Mouse (Mus musculus) monocyte, adult 5-6 weeks (primary cell): ENCODE measurements around the gene Tex264. TPM values are rescaled to one million over a fixed set of nuclear protein-coding genes. Genes with fewer than 3 reads are reported as not detected.

Source experiments
- ATAC-seq: fragments of 153-309, 156-312 bp; replicated peaks from 2 replicates; pipeline ENCODE4 v1.8.0; 2017; ENCODE audit warnings: mild to moderate bottlenecking; ENCODE audit not compliant: low TSS enrichment, insufficient number of reproducible peaks, severe bottlenecking, poor library complexity, low FRiP score
- total RNA-seq: library from RNA; stranded (forward); fragments of 200-1000, 200-491, 200-594 nt; gene quantifications from 3 replicates; pipeline ENCODE4 v1.2.3, GENCODE M21; 2017

Tex264 gene
- total RNA-seq = 17.0 to 22.9 TPM (median 19.3 TPM) in 3 replicates

DNA sequence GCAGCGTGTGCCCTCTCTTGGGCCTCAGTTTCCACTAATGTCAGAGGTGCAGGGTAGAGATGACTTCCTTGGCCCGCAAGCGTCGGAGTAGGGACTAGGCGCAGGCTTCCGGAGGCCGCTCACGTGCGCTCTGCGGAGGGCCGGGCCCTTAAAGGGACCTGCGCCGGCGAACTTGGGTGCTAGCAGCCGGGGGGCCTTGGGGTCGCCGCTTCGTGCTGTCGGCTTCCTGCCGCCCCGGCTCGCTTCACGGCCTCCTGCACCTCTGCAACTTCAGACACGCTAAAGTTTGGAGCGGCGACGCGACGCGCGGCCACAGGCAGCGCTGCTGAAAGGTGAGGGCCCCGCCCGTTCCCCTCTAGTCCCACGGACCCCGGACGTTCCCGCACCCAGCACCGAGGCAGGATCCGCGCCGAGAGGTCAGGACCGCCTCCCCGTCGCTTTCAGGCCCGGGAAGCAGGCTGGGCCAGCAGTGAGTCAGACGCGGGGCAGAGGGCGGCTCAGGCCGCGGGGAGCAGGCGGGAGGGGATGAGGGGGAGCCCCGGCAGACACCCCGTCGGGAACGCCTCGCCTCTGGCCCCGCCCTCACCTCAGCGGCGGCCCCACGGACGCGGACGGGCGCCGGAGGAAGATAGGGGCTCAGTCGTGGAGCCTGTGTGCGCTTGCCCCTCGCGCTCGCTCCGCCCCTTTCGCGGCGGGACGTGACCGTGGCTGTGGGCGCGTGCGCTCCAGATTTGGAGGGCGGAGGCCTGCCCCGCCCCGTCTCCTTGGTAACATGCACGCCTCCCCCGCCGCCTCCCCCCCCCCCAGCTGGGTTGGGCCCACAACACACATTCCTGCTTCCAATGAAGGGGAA, at the start of gene Tex264:
Gene Tex264 (minus strand): TSS at position 679 of the 853 bp plus-strand sequence.
- peak; percentile 59 for ATAC-seq

- ATAC-seq = no peak
Measured at GRCm38 (mm10) chr9:106733690-106734089, 48.0 kb upstream of the Tex264 start.

- ATAC-seq = no peak
Measured at GRCm38 (mm10) chr9:106729416-106729815, 43.7 kb upstream of the Tex264 start.

DNA sequence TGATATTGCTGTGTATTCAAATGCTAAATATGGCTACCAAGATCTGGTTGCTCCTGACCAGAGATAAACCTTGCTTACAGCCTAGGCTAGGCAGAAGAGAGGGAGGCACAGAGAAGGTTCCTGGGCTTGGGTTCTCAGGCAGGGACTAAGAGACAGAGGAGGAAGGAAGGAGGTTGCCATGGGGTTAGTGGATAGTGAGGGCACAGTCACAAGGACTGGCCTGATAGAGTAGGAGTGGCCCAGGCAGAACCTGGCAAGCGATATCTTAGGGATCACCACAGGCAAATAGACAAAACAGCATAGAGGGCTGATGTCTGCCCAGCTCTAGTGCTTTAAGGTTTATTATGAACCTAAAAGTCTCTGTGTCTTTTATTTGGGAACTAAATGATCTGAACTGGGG, 41.2 kb upstream of the Tex264 start:
- ATAC-seq = no peak

DNA sequence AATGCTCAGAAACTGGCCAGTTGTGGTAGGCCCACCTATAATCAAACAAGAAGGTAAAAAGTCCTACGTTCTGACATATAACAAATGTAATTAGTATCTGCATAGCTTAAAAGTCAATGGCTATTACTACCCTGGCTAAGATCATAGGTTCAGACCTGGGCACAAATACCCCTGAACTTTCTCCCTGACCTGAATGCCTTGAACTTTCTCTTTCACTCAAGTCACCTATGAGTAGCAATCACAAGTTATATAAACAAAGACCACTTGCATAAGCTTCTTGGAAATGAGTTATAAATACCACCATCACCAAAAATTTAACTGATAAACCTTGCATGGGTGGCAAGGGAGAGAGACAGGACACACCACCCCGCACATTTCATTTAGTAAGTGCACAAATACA, 39.7 kb upstream of the Tex264 start:
- no peak for ATAC-seq

DNA sequence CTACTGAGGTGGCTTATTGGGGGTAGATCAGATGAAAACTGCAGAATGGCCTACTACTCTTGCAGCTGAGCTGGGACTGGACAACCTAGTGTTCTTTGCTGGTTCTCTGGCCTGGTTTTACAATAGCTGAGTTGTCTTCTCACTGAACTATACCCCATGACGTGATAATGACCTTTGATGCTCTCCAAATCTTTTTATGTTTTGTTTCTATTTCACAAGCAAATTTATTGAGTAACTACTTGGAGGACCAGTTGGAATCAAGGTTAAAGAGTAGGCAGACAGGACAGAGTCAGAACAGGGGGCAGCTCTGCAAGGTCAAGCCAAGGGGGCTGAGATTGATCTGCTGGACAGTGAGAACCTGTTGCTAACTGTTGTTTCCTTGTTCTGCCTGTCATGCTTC, 39.1 kb upstream of the Tex264 start:
- no peak for ATAC-seq

DNA sequence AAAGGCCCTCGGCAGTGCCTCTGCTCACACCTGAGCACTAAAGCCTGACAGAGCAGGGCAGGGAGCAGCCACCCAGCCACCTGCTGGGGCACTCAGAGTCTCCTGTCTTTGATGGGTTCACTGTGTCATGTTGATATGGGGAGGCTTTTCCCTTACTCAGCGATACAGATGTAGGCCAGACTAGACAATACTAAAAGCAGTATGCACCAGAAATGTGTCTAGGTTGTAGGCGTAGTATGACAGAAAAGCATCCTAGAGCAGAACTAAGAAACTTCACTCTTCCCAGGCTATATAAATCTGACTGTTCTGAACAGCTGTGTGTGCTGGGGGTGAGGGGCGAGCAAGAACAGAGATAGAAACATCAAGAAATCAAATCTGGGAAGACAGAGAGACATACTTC, 31.0 kb upstream of the Tex264 start:
- no peak for ATAC-seq

- no peak for ATAC-seq
Measured at GRCm38 (mm10) chr9:106716232-106716631, 30.5 kb upstream of the Tex264 start.

GRCm38 (mm10) chr9:106712470-106712869, 26.7 kb upstream of the Tex264 start:
- no peak for ATAC-seq

- ATAC-seq = no peak
Measured at GRCm38 (mm10) chr9:106692973-106693481, 7.3 kb upstream of the Tex264 start.

DNA sequence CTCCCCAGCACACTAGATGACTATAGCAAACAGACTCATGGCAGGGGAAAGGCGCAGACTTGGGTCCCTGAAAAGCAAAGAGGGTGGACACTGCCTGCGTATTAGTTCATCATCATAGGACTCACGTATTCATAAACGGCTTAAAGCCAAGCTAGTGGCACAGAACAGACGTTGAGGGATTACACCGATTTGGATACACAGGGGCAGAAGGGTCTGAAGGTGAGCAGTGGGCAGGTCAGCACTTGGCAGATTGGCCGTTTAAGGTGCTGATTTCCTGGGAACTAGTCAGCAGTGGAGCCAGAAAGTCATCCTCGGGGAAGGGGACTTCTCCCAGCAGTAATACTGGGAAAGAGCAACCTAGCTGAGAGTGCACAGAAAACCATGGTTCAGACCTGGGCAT, 3.1 kb upstream of the Tex264 start:
- no peak for ATAC-seq

DNA sequence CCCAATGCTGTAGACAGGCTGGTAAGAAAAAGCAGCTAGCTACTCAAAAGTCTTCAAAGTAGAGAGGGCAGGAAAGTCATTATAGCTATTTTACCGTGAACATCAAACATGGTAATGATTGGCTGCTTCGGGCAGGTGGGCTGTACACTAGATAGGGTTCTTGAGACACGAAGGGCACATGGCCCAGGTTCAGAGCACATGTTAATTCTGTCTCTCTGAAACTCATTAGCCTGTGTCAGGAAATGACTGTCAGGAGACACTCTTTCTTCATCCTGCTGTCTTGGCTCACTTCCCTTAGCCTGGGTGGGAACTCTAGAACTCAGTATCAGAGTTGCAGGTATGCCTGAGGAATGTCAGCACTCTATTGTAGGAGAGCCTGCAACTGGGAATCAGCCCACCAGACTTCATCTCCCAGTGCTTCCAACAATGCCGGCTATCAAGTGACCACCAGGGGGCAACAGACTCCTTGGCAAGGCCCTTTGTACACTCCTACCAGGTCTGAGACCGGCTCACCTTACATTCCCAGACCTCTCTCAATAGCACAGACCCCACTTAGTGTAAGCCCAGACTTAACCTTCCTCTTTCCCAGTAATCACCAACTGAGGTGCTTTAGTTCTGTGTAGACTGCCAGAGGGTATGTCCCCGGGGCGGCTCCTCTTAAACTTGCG, 1.4 kb upstream of the Tex264 start:
- peak; percentile 33; the same call in 1 of the 2 replicates for ATAC-seq

- no peak for ATAC-seq
Measured at GRCm38 (mm10) chr9:106684918-106685248, 844 bp downstream of the Tex264 start.

DNA sequence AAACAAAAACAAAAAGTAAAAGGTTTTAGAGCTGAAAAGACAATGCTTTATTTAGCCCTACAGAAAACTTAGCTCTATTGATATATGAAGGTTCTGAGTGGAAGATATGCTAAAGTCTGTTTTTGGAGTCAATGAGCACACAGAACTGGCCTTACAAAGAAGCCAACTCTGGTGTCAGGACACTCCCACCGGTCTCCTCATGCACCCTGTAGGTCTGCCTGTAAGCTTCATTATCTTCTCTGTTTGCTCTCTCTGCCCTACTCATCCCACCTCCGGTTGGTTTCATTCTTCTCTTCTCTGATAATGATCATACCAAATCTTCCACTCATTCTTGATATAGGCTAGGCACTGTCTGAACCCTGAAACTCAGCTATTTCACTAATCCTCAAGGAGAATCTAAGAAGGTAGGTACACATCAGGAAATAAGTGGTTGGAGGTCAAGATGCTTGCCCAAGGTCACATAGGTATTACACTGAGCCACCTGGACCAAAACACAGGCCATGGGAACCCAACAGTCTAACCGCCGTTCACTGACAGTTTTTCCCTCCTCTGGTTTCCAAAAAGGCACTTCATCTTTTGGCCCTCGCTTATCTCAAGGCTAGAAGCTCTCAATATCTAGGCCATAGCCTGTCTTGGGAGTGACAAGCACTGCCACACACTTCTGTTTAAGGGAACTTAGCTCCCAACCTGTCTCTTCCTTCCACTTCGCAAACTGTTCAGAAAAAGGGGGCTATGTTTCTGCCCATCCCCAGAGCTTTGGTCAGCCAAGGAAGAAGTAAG, 1.4 kb downstream of the Tex264 start:
- ATAC-seq = no peak

DNA sequence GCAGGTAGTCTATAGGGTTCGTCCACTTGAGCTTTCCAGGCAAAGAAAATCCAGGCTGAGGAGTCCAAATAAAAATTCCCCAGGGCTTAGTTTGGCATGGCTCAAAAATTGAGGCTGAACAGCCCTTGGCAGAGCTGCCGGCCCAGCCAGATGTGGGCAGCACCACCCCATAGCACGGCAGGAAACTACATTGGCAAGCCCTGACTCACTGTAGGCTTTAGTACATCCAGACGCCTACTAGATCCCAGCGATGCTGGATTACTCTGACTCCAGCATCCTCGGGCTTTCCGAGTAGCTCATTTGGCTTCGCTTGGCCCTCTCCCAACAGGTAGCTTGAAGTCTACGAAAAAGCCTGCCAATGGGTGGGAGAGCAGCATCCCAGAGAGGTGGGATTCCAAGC, 4.7 kb downstream of the Tex264 start:
- no peak for ATAC-seq

- no peak for ATAC-seq
Measured at GRCm38 (mm10) chr9:106678242-106678641, 7.5 kb downstream of the Tex264 start.

DNA sequence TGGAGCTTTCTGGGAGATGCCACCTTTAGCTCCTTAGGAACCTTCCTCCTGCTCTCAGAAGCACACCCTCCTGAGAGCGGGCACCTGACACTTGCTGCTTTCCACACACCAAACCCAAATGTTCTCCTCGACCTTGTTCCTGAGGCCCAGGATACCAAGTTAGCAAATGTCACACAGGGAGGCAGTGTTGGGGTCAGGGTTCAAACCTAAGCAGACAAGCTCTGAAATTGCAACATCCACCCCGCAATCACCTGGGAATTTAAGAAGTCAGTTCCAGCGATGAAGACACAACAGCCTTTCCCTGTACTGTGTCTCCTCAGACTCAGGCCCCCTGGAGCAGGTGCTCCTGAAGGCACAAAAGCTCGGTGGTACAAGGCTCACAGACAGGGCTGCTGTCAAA, 8.0 kb downstream of the Tex264 start:
- no peak for ATAC-seq

- ATAC-seq = no peak
Measured at GRCm38 (mm10) chr9:106676571-106676970, 9.2 kb downstream of the Tex264 start.

- no peak for ATAC-seq
Measured at GRCm38 (mm10) chr9:106675965-106676364, 9.8 kb downstream of the Tex264 start.
